Mouse (Mus musculus): ENCODE measurements around the gene Zfp955a. TPM values are rescaled to one million over a fixed set of nuclear protein-coding genes. Genes with fewer than 3 reads are reported as not detected.
"Not testable (repeated sequence)": the region's sequence is repeated elsewhere in the genome, so short reads cannot be mapped to it uniquely, and the experiment has no call there.

Gene Zfp955a
- 6.1 and 7.0 TPM in 2 replicates for polyA plus RNA-seq (2016; fragmentation: Nextera tagmentation; extraction: Ambion mirVana)

DNA sequence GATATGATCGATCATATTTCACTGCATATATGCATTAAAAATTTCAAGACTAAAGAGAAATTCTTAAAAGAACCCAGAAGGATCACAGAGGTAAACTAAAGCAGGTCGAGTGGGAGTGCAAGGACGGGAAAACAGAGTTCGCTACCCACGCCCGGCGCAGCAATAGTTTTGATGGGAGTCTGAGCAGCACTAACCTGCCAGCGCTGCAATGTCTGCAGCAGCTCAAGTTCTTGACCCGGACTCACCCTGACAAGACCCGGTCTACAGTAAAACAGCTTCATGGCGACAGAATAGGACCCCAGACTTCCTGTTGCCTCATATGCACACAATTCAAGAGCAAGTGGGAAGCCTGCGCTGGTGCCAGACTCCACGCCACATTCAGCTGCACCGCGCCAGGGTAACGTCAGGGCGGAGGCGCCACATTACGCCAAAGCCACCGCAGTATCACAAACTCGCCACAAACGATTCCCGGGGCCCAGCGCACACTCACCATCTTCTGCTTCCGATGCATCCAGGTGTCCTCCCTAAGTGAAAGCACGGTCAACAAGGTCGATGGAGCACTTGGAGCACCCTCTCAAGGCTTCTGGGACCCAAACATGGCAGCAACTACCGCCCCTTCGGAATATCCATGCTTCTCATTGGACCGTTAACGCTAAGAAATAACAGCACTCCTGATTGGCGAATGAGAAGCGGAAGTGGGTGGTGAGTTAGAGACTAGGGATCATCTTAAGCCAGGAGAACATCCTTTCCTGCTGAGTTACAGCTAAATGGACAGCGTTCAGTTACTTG is at the start of gene Zfp955a:
Gene Zfp955a, minus strand, starts transcription at position 616 of the 789 bp plus-strand sequence.
- peak; percentile 96 for ATAC-seq
- H3K27ac ChIP-seq; H3K9me3 ChIP-seq (replicated peaks); H3K4me1 ChIP-seq; H3K9ac ChIP-seq; H3K36me3 ChIP-seq; H3K27me3 ChIP-seq (replicated peaks): not testable (repeated sequence)
- Histone ChIP-seq H3K4me2 (peak within 1 kb of the TSS; percentile 43), H3K4me3 (peak within 1 kb of the TSS; percentile 13; the same call in 1 of the 2 replicates)
- WGBS (ENCODE audit: insufficient replicate concordance) = 26% methylated on average over 1 of the region's 34 CpGs

GRCm38 (mm10) chr17:33289876-33290149 is 34.9 kb upstream of the Zfp955a start:
- H3K27me3 ChIP-seq (replicated peaks); H3K27ac ChIP-seq; H3K9ac ChIP-seq; H3K9me3 ChIP-seq (replicated peaks); H3K36me3 ChIP-seq; H3K4me1 ChIP-seq: not testable (repeated sequence)
- no CpG with 5 or more reads among the region's 9 CpGs for WGBS (ENCODE audit: insufficient replicate concordance)
- ATAC-seq = peak; percentile 71
- Histone ChIP-seq H3K4me3 (peak overlapping the region; percentile 27; the same call in 1 of the 2 replicates), H3K4me2 (peak overlapping the region; percentile 40; the same call in 1 of the 2 replicates)

DNA sequence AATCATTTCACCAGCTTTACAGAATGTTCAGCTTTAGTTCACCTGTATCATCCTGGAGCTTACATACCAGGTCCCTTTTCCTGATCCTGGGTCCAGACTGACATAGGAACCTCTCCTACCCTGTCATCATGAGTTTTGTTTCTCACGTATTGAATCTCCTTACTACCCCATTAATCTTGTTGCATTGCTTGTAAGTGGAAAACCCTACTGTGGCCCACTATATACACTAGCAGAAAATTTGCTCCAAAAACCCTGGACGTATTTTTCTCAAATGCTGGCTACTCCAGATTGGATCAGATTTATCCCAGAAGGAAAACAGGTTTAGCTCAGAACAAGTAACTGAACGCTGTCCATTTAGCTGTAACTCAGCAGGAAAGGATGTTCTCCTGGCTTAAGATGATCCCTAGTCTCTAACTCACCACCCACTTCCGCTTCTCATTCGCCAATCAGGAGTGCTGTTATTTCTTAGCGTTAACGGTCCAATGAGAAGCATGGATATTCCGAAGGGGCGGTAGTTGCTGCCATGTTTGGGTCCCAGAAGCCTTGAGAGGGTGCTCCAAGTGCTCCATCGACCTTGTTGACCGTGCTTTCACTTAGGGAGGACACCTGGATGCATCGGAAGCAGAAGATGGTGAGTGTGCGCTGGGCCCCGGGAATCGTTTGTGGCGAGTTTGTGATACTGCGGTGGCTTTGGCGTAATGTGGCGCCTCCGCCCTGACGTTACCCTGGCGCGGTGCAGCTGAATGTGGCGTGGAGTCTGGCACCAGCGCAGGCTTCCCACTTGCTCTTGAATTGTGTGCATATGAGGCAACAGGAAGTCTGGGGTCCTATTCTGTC is 34.3 kb upstream of the Zfp955a start, which contains the start of gene Zfp955b:
Gene Zfp955b, plus strand, starts transcription at position 506 of the 837 bp plus-strand sequence.
- no CpG with 5 or more reads among the region's 25 CpGs for WGBS (ENCODE audit: insufficient replicate concordance)
- not testable (repeated sequence) for H3K4me1 ChIP-seq; H3K9me3 ChIP-seq (replicated peaks); H3K27me3 ChIP-seq (replicated peaks); H3K9ac ChIP-seq; H3K36me3 ChIP-seq; H3K27ac ChIP-seq
- Histone ChIP-seq H3K4me3 (peak within 1 kb of the TSS; percentile 27; the same call in 1 of the 2 replicates), H3K4me2 (peak within 1 kb of the TSS; percentile 40)
- ATAC-seq = peak; percentile 96

DNA sequence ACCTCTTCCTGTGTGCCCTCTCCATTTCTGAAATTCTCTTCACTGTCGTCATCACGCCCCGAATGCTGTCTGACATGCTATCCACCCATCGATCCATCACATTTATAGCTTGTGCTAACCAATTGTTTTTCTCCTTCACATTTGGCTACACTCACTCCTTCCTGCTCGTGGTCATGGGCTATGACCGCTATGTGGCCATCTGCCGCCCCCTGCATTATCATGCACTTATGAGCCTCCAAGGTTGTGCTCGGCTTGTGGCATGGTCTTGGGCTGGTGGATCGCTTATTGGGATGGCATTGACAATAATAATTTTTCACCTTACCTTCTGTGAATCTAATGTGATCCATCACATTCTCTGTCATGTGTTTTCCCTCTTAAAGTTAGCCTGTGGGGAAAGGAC is 14.0 kb upstream of the Zfp955a start:
- H3K4me3 ChIP-seq = no peak overlapping the region
- no peak for ATAC-seq
- H3K9ac ChIP-seq = no peak overlapping the region
- no peaks in the 10 kb centered on the region for H3K36me3 ChIP-seq
- no peaks in the 10 kb centered on the region for H3K9me3 ChIP-seq (replicated peaks)
- H3K27ac ChIP-seq = no peak overlapping the region
- no peak overlapping the region for H3K4me2 ChIP-seq
- peaks cover 4% of the 10 kb centered on the region; the same call in 1 of the 2 replicates for H3K27me3 ChIP-seq (replicated peaks)
- WGBS (ENCODE audit: insufficient replicate concordance) = 71% methylated on average over 9 of the region's 9 CpGs
- H3K4me1 ChIP-seq = no peaks in the 10 kb centered on the region

- no peak for ATAC-seq
- Histone ChIP-seq H3K9me3 (replicated peaks) (no peaks in the 10 kb centered on the region), H3K9ac (no peak within 1 kb of the TSS), H3K27me3 (replicated peaks) (peaks cover 4% of the 10 kb centered on the region; the same call in 1 of the 2 replicates), H3K27ac (no peak within 1 kb of the TSS), H3K4me2 (no peak within 1 kb of the TSS), H3K4me3 (no peak within 1 kb of the TSS), H3K36me3 (no peaks in the 10 kb centered on the region), H3K4me1 (no peaks in the 10 kb centered on the region)
- 63% methylated on average over 1 of the region's 1 CpGs for WGBS (ENCODE audit: insufficient replicate concordance)
Observed at GRCm38 (mm10) chr17:33264376-33264775, 9.4 kb upstream of the Zfp955a start, which contains the start of gene Olfr63. TSS of gene Olfr63 (plus strand) at chr17:33264676.

- not testable (repeated sequence) for H3K4me2 ChIP-seq; H3K27ac ChIP-seq; H3K4me1 ChIP-seq; ATAC-seq; H3K36me3 ChIP-seq; H3K9ac ChIP-seq; H3K4me3 ChIP-seq; H3K27me3 ChIP-seq (replicated peaks); H3K9me3 ChIP-seq (replicated peaks)
- no CpG with 5 or more reads among the region's 2 CpGs for WGBS (ENCODE audit: insufficient replicate concordance)
Observed at GRCm38 (mm10) chr17:33255319-33255657, 343 bp upstream of the Zfp955a start.

- H3K27ac ChIP-seq; H3K4me2 ChIP-seq; H3K27me3 ChIP-seq (replicated peaks); H3K9ac ChIP-seq; H3K4me3 ChIP-seq; ATAC-seq; H3K4me1 ChIP-seq: not testable (repeated sequence)
- 80% methylated on average over 1 of the region's 1 CpGs for WGBS (ENCODE audit: insufficient replicate concordance)
- peaks cover 14% of the 10 kb centered on the region for H3K36me3 ChIP-seq
- H3K9me3 ChIP-seq (replicated peaks) = peaks cover 10% of the 10 kb centered on the region
Observed at GRCm38 (mm10) chr17:33236646-33237045, 18.3 kb downstream of the Zfp955a start.

GRCm38 (mm10) chr17:33221590-33221989 is 33.4 kb downstream of the Zfp955a start, which contains the start of gene Olfr1564:
TSS of gene Olfr1564 (minus strand) at chr17:33221690.
- no peak for ATAC-seq
- 54% methylated on average over 2 of the region's 2 CpGs for WGBS (ENCODE audit: insufficient replicate concordance)

DNA sequence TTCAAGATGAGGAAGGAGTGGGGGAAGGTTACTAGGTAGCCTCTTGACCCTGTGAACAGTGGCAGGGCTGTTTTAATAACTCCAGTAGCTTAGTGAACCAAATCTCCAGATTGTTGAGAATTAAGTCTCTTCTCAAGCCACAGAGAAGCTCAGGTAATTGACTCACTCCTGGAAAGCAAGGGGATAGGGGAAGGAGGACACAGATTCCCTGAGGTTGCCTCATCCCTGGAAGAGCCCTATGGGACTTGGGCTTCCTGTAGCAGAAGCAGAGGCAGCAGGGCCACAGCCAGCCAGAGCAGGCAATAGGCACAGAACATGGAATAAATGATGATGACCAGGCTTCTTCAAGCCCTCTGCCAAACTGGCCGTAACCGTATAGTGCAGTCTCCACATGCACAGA is 63.9 kb downstream of the Zfp955a start, which contains the start of gene Olfr239:
Gene Olfr239, plus strand, starts transcription at position 301 of the 400 bp plus-strand sequence.
- not testable (repeated sequence) for ATAC-seq; H3K9me3 ChIP-seq (replicated peaks); H3K4me1 ChIP-seq; H3K4me3 ChIP-seq; H3K36me3 ChIP-seq; H3K27me3 ChIP-seq (replicated peaks); H3K27ac ChIP-seq; H3K9ac ChIP-seq; H3K4me2 ChIP-seq
- no CpG with 5 or more reads among the region's 2 CpGs for WGBS (ENCODE audit: insufficient replicate concordance)

More at GRCm38 (mm10) chr17:33221590-33221989, 33.4 kb downstream of the Zfp955a start, which contains the start of gene Olfr1564:
- no peaks in the 10 kb centered on the region for H3K27me3 ChIP-seq (replicated peaks)
- no peaks in the 10 kb centered on the region for H3K36me3 ChIP-seq
- no peak within 1 kb of the TSS for H3K4me3 ChIP-seq
- no peak within 1 kb of the TSS for H3K27ac ChIP-seq
- H3K9ac ChIP-seq = no peak within 1 kb of the TSS
- 0 out of 2 replicates have a peak, but pooled peaks cover 4% of the 10 kb centered on the region for H3K9me3 ChIP-seq (replicated peaks)
- no peaks in the 10 kb centered on the region for H3K4me1 ChIP-seq
- no peak within 1 kb of the TSS for H3K4me2 ChIP-seq

Other genes with a start within 250 kb of the Zfp955a start
- 3.3 and 3.5 TPM in 2 replicates for gene Zfp763, start 221.7 kb downstream of the Zfp955a start, polyA plus RNA-seq (2016; fragmentation: Nextera tagmentation; extraction: Ambion mirVana)
- gene 4921501E09Rik, start 187.1 kb downstream of the Zfp955a start, polyA plus RNA-seq (2016; fragmentation: Nextera tagmentation; extraction: Ambion mirVana) = not detected in 2 replicates
- gene Zfp563, start 165.8 kb downstream of the Zfp955a start, polyA plus RNA-seq (2016; fragmentation: Nextera tagmentation; extraction: Ambion mirVana) = 1.7 and 1.9 TPM in 2 replicates
- not detected in 2 replicates for gene Morc2b, start 115.5 kb downstream of the Zfp955a start, polyA plus RNA-seq (2016; fragmentation: Nextera tagmentation; extraction: Ambion mirVana)
- not detected in 2 replicates for gene Olfr55, start 86.7 kb downstream of the Zfp955a start, polyA plus RNA-seq (2016; fragmentation: Nextera tagmentation; extraction: Ambion mirVana)
- not detected in 2 replicates for gene Olfr239, start 63.8 kb downstream of the Zfp955a start, polyA plus RNA-seq (2016; fragmentation: Nextera tagmentation; extraction: Ambion mirVana)
- gene Olfr1564, start 33.5 kb downstream of the Zfp955a start, polyA plus RNA-seq (2016; fragmentation: Nextera tagmentation; extraction: Ambion mirVana) = not detected in 2 replicates
- gene Olfr63, start 9.5 kb upstream of the Zfp955a start, polyA plus RNA-seq (2016; fragmentation: Nextera tagmentation; extraction: Ambion mirVana) = 0.02 TPM in 1 of 2 replicates, not detected in the other
- 4.0 and 4.2 TPM in 2 replicates for gene Zfp955b, start 34.4 kb upstream of the Zfp955a start, polyA plus RNA-seq (2016; fragmentation: Nextera tagmentation; extraction: Ambion mirVana)
- 4.5 and 5.3 TPM in 2 replicates for gene Zfp81, start 103.7 kb upstream of the Zfp955a start, polyA plus RNA-seq (2016; fragmentation: Nextera tagmentation; extraction: Ambion mirVana)
- 9.1 TPM in 2 replicates for gene Zfp101, start 139.5 kb upstream of the Zfp955a start, polyA plus RNA-seq (2016; fragmentation: Nextera tagmentation; extraction: Ambion mirVana)
- gene Actl9, start 177.8 kb upstream of the Zfp955a start, polyA plus RNA-seq (2016; fragmentation: Nextera tagmentation; extraction: Ambion mirVana) = not detected in 2 replicates

Measured in liver, embryonic 12.5 days (tissue).